Mouse (Mus musculus) bone marrow macrophage, adult 2 months (primary cell): ENCODE measurements around the gene Ugp2.

Experiments
- CTCF ChIP-seq: IDR thresholded peaks from 2 replicates; pipeline ENCODE4 v1.5.1; 2012; ENCODE audit warnings: low read depth, mild to moderate bottlenecking, low read length, moderate library complexity
- POLR2A ChIP-seq: IDR thresholded peaks from 2 replicates; pipeline ENCODE4 v1.6.1; 2012; ENCODE audit warnings: mild to moderate bottlenecking, low read depth, low read length, borderline replicate concordance

DNA sequence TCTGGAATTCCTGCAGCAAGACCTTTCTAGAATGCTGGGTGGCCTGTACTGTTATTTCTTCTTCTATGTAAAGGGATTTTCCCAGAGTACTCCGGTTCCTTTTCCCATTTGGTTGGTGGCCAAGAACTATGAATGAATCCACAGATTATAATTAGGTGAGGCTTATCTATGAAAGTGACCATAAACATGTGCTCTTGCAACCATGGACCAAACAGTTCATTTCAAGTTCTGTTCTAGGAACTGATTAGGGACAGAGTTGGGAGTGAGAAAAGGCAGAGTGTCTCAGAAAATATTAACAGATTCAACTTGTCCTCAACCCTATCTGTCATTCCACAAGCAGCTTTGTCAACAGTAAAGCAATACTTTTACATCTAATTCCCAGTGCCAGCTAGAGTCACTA is 35.1 kb upstream of the Ugp2 start:
- no peak for TF ChIP-seq CTCF
- no peak for TF ChIP-seq POLR2A
